Mouse (Mus musculus): ENCODE data around the gene Psmc6. TPM values are rescaled to one million over a fixed set of nuclear protein-coding genes. Genes with fewer than 3 reads are reported as not detected.

Gene Psmc6
- total and polyA plus RNA-seq, 3 experiments = 125 to 270 (median 208) TPM

- no peak for TF ChIP-seq MEF2A (IDR thresholded peaks at IDR 0.05; ENCODE audit: extremely low read depth, insufficient replicate concordance, low read depth, low read length, poor library complexity, severe bottlenecking)
- TF ChIP-seq SMC3 (IDR thresholded peaks at IDR 0.05; ENCODE audit: low read depth, low read length) = no peak
- no peak for TF ChIP-seq HCFC1 (IDR thresholded peaks at IDR 0.05; ENCODE audit: low read depth, low read length)
- TF ChIP-seq KAT2A (conservative IDR thresholded peaks at IDR 0.05; ENCODE audit: low read depth, low read length) = no peak
These were observed 21.6 kb downstream of the Psmc6 start, which contains the start of gene Styx (continued) for GRCm38 (mm10) chr14:45350931-45351859.

GRCm38 (mm10) chr14:45364211-45365195 lies 34.9 kb downstream of the Psmc6 start:
- H3K27me3 ChIP-seq (ENCODE audit: control insufficient read depth in 1 of 2, insufficient read depth in 2 of 2, low read length in 2 of 2) = no peaks in the 10 kb centered on the region
- DNase-seq (ENCODE audit: low read depth, low spot score) = no peak
- no peak overlapping the region for H3K9ac ChIP-seq (ENCODE audit: control insufficient read depth, low read depth, low read length, poor library complexity, severe bottlenecking)
- no peak overlapping the region for H3K4me3 ChIP-seq (ENCODE audit: control insufficient read depth in 1 of 2, insufficient read depth in 1 of 2, low read depth in 2 of 2, low read length in 2 of 2)
- H3K4me1 ChIP-seq (ENCODE audit: control insufficient read depth in 1 of 2, insufficient read depth in 2 of 2, low read length in 2 of 2) = no peaks in the 10 kb centered on the region
- no peaks in the 10 kb centered on the region for H3K79me2 ChIP-seq (ENCODE audit: control insufficient read depth, insufficient read depth, low read length, poor library complexity)
- no peak for TF ChIP-seq ELF1 (IDR thresholded peaks at IDR 0.05; ENCODE audit: low read depth, low read length)
- TF ChIP-seq CHD2 (IDR thresholded peaks at IDR 0.05; ENCODE audit: low read length) = no peak
- TF ChIP-seq MYC (IDR thresholded peaks at IDR 0.05; ENCODE audit: low read depth, low read length) = no peak
- TF ChIP-seq RCOR1 (IDR thresholded peaks at IDR 0.05; ENCODE audit: low read depth, low read length) = no peak
- TF ChIP-seq CTCF (IDR thresholded peaks at IDR 0.05 in 2 of 3, conservative IDR thresholded peaks at IDR 0.05 in 1 of 3; ENCODE audit: control insufficient read depth in 1 of 3, insufficient read depth in 1 of 3, low read depth in 2 of 3, low read length in 3 of 3, poor library complexity in 1 of 3, severe bottlenecking in 1 of 3) = no peak
- no peak for TF ChIP-seq TCF12 (IDR thresholded peaks at IDR 0.05; ENCODE audit: low read depth, low read length)
- TF ChIP-seq MEF2A (IDR thresholded peaks at IDR 0.05; ENCODE audit: extremely low read depth, insufficient replicate concordance, low read depth, low read length, poor library complexity, severe bottlenecking) = no peak
- no peak for TF ChIP-seq ZKSCAN1 (IDR thresholded peaks at IDR 0.05; ENCODE audit: low read depth, low read length)
- no peak for TF ChIP-seq USF2 (IDR thresholded peaks at IDR 0.05; ENCODE audit: borderline replicate concordance in 1 of 2, insufficient read depth in 1 of 2, low read depth in 1 of 2, low read length in 2 of 2)
- TF ChIP-seq MXI1 (IDR thresholded peaks at IDR 0.05; ENCODE audit: low read depth, low read length) = no peak
- no peak overlapping the region for H3K27ac ChIP-seq (ENCODE audit: control insufficient read depth, low read depth, low read length)
- H3K9me3 ChIP-seq (replicated peaks; ENCODE audit: insufficient read depth, low read length) = no peaks in the 10 kb centered on the region
- H3K36me3 ChIP-seq (ENCODE audit: control insufficient read depth in 1 of 2, insufficient read depth in 2 of 2, low read length in 2 of 2) = peaks cover 0 to 6% of the 10 kb centered on the region in 2 experiments; a peak in 2 of 4 replicates
